Mouse (Mus musculus): ENCODE measurements at regions not wholly inside any gene's neighbourhood (a gene's known extent, or its start where the extent isn't known, plus 50 kb on each side); places are given as distances from the start of the nearest gene placed in this dataset.

GRCm38 (mm10) chr10:42108294-42109014 lies 90.2 kb upstream of the Armc2 start:
- no peaks in the 10 kb centered on the region for H3K27me3 ChIP-seq (ENCODE audit: poor library complexity, severe bottlenecking)
- WGBS = 67% methylated on average over 8 of the region's 8 CpGs
- H3K9me3 ChIP-seq = peaks cover 10% of the 10 kb centered on the region
- H3K4me1 ChIP-seq = peaks cover 26% of the 10 kb centered on the region
- H3K27ac ChIP-seq = peak overlapping the region; percentile 52
- no peaks in the 10 kb centered on the region for H3K36me3 ChIP-seq (replicated peaks)
- DNase-seq (ENCODE audit: extremely low spot score, low spot score) = no peak
- H3K4me3 ChIP-seq = no peak overlapping the region

- Histone ChIP-seq H3K9me3 (peaks cover 7% of the 10 kb centered on the region; the same call in 1 of the 2 replicates), H3K4me1 (peaks cover 26% of the 10 kb centered on the region), H3K27me3 (ENCODE audit: poor library complexity, severe bottlenecking) (no peaks in the 10 kb centered on the region), H3K36me3 (replicated peaks) (no peaks in the 10 kb centered on the region), H3K4me3 (no peak overlapping the region), H3K27ac (peak overlapping the region; percentile 52; the same call in 1 of the 2 replicates)
- WGBS = 81% methylated on average over 12 of the region's 12 CpGs
- no peak for DNase-seq (ENCODE audit: extremely low spot score, low spot score)
Measured at GRCm38 (mm10) chr10:42107437-42108293, 89.4 kb upstream of the Armc2 start.

GRCm38 (mm10) chr10:42106611-42107010 lies 88.4 kb upstream of the Armc2 start:
- H3K4me3 ChIP-seq = no peak overlapping the region
- no peak overlapping the region for H3K27ac ChIP-seq
- H3K27me3 ChIP-seq (ENCODE audit: poor library complexity, severe bottlenecking) = no peaks in the 10 kb centered on the region
- no peaks in the 10 kb centered on the region for H3K36me3 ChIP-seq (replicated peaks)
- peaks cover 7% of the 10 kb centered on the region; the same call in 1 of the 2 replicates for H3K9me3 ChIP-seq
- peaks cover 26% of the 10 kb centered on the region for H3K4me1 ChIP-seq
- no peak for DNase-seq (ENCODE audit: extremely low spot score, low spot score)
- 93% methylated on average over 9 of the region's 9 CpGs for WGBS

- Histone ChIP-seq H3K9me3 (peaks cover 7% of the 10 kb centered on the region; the same call in 1 of the 2 replicates), H3K36me3 (replicated peaks) (no peaks in the 10 kb centered on the region), H3K27ac (no peak overlapping the region), H3K4me3 (no peak overlapping the region), H3K4me1 (peaks cover 20% of the 10 kb centered on the region), H3K27me3 (ENCODE audit: poor library complexity, severe bottlenecking) (no peaks in the 10 kb centered on the region)
- 93% methylated on average over 7 of the region's 7 CpGs for WGBS
- DNase-seq (ENCODE audit: extremely low spot score, low spot score) = no peak
Measured at GRCm38 (mm10) chr10:42105083-42105482, 86.8 kb upstream of the Armc2 start.

GRCm38 (mm10) chr10:42102320-42102719 lies 84.1 kb upstream of the Armc2 start:
- H3K36me3 ChIP-seq (replicated peaks) = no peaks in the 10 kb centered on the region
- H3K9me3 ChIP-seq = peaks cover 7% of the 10 kb centered on the region; the same call in 1 of the 2 replicates
- H3K27ac ChIP-seq = no peak overlapping the region
- no peak overlapping the region for H3K4me3 ChIP-seq
- 90% methylated on average over 8 of the region's 8 CpGs for WGBS
- H3K4me1 ChIP-seq = no peaks in the 10 kb centered on the region
- DNase-seq (ENCODE audit: extremely low spot score, low spot score) = no peak
- no peaks in the 10 kb centered on the region for H3K27me3 ChIP-seq (ENCODE audit: poor library complexity, severe bottlenecking)

GRCm38 (mm10) chr10:42101096-42101495 lies 82.9 kb upstream of the Armc2 start:
- Histone ChIP-seq H3K4me3 (no peak overlapping the region), H3K27ac (no peak overlapping the region), H3K9me3 (peaks cover 7% of the 10 kb centered on the region; the same call in 1 of the 2 replicates), H3K27me3 (ENCODE audit: poor library complexity, severe bottlenecking) (0 out of 2 replicates have a peak, but pooled peaks cover 4% of the 10 kb centered on the region), H3K36me3 (replicated peaks) (no peaks in the 10 kb centered on the region), H3K4me1 (no peaks in the 10 kb centered on the region)
- DNase-seq (ENCODE audit: extremely low spot score, low spot score) = no peak
- WGBS = 93% methylated on average over 6 of the region's 6 CpGs

GRCm38 (mm10) chr10:42096924-42097323 lies 78.7 kb upstream of the Armc2 start:
- no peaks in the 10 kb centered on the region for H3K4me1 ChIP-seq
- no peak overlapping the region for H3K27ac ChIP-seq
- DNase-seq (ENCODE audit: extremely low spot score, low spot score) = no peak
- H3K27me3 ChIP-seq (ENCODE audit: poor library complexity, severe bottlenecking) = peaks cover 31% of the 10 kb centered on the region
- 91% methylated on average over 6 of the region's 6 CpGs for WGBS
- no peaks in the 10 kb centered on the region for H3K36me3 ChIP-seq (replicated peaks)
- no peaks in the 10 kb centered on the region for H3K9me3 ChIP-seq
- no peak overlapping the region for H3K4me3 ChIP-seq

- WGBS = 95% methylated on average over 10 of the region's 10 CpGs
- Histone ChIP-seq H3K36me3 (replicated peaks) (no peaks in the 10 kb centered on the region), H3K4me1 (no peaks in the 10 kb centered on the region), H3K9me3 (no peaks in the 10 kb centered on the region), H3K4me3 (no peak overlapping the region), H3K27ac (no peak overlapping the region), H3K27me3 (ENCODE audit: poor library complexity, severe bottlenecking) (peaks cover 40% of the 10 kb centered on the region)
- DNase-seq (ENCODE audit: extremely low spot score, low spot score) = no peak
Measured at GRCm38 (mm10) chr10:42095986-42096385, 77.7 kb upstream of the Armc2 start.

GRCm38 (mm10) chr10:42094274-42095000 lies 76.2 kb upstream of the Armc2 start:
- Histone ChIP-seq H3K36me3 (replicated peaks) (no peaks in the 10 kb centered on the region), H3K27ac (no peak overlapping the region), H3K27me3 (ENCODE audit: poor library complexity, severe bottlenecking) (peaks cover 47% of the 10 kb centered on the region), H3K4me1 (peaks cover 7% of the 10 kb centered on the region), H3K4me3 (no peak overlapping the region), H3K9me3 (no peaks in the 10 kb centered on the region)
- WGBS = 87% methylated on average over 24 of the region's 24 CpGs
- DNase-seq (ENCODE audit: extremely low spot score, low spot score) = no peak

GRCm38 (mm10) chr10:42093176-42093759 lies 75.0 kb upstream of the Armc2 start:
- Histone ChIP-seq H3K36me3 (replicated peaks) (no peaks in the 10 kb centered on the region), H3K9me3 (no peaks in the 10 kb centered on the region), H3K27me3 (ENCODE audit: poor library complexity, severe bottlenecking) (peaks cover 54% of the 10 kb centered on the region), H3K4me1 (peaks cover 19% of the 10 kb centered on the region), H3K4me3 (no peak overlapping the region), H3K27ac (no peak overlapping the region)
- no peak for DNase-seq (ENCODE audit: extremely low spot score, low spot score)
- 91% methylated on average over 8 of the region's 8 CpGs for WGBS

- peaks cover 19% of the 10 kb centered on the region for H3K4me1 ChIP-seq
- H3K27ac ChIP-seq = no peak overlapping the region
- no peaks in the 10 kb centered on the region for H3K9me3 ChIP-seq
- no peak for DNase-seq (ENCODE audit: extremely low spot score, low spot score)
- 84% methylated on average over 6 of the region's 6 CpGs for WGBS
- no peaks in the 10 kb centered on the region for H3K36me3 ChIP-seq (replicated peaks)
- H3K4me3 ChIP-seq = no peak overlapping the region
- peaks cover 62% of the 10 kb centered on the region for H3K27me3 ChIP-seq (ENCODE audit: poor library complexity, severe bottlenecking)
Measured at GRCm38 (mm10) chr10:42092500-42092899, 74.3 kb upstream of the Armc2 start.

GRCm38 (mm10) chr10:42091546-42092168 lies 73.4 kb upstream of the Armc2 start:
- WGBS = 82% methylated on average over 11 of the region's 11 CpGs
- H3K27me3 ChIP-seq (ENCODE audit: poor library complexity, severe bottlenecking) = peaks cover 70% of the 10 kb centered on the region
- DNase-seq (ENCODE audit: extremely low spot score, low spot score) = no peak
- peaks cover 19% of the 10 kb centered on the region for H3K4me1 ChIP-seq
- H3K36me3 ChIP-seq (replicated peaks) = no peaks in the 10 kb centered on the region
- no peak overlapping the region for H3K27ac ChIP-seq
- no peak overlapping the region for H3K4me3 ChIP-seq
- no peaks in the 10 kb centered on the region for H3K9me3 ChIP-seq

All from forebrain, embryonic 10.5 days (tissue).